Mouse (Mus musculus) stomach, postnatal 0 days (tissue): ENCODE data around the gene Adgrf1. TPM values are rescaled to one million over a fixed set of nuclear protein-coding genes. Genes with fewer than 3 reads are reported as not detected.

Experiments used
- ATAC-seq: fragments of 200-750 bp; cut with Nextera tagmentation; 2 replicates; pipeline ENCODE4 v1.8.0; 2017; ENCODE audit not compliant: low FRiP score, low TSS enrichment
- DNase-seq: peaks from one replicate; pipeline ENCODE4 v3.0.0-alpha.2; 2016; ENCODE audit warnings: low spot score
- H3K27ac ChIP-seq: fragments of 300-500 bp; sonication (generic); replicated peaks from 2 replicates; pipeline ENCODE4 v1.5.1; 2014; ENCODE audit warnings: mild to moderate bottlenecking, control low read depth
- H3K27me3 ChIP-seq: fragments of 300-500 bp; sonication (generic); 2 replicates; pipeline ENCODE4 v1.6.1; 2014; ENCODE audit warnings: low read length; ENCODE audit not compliant: control insufficient read depth, insufficient read depth
- H3K36me3 ChIP-seq: fragments of 300-500 bp; sonication (generic); 2 replicates; pipeline ENCODE4 v1.6.1; 2014; ENCODE audit warnings: low read length, mixed read lengths; ENCODE audit not compliant: control insufficient read depth, insufficient read depth
- H3K4me1 ChIP-seq: fragments of 300-500 bp; sonication (generic); replicated peaks from 2 replicates; pipeline ENCODE4 v1.6.1; 2014; ENCODE audit warnings: antibody characterized with exemption; ENCODE audit not compliant: control insufficient read depth, insufficient read depth
- H3K4me2 ChIP-seq: fragments of 300-500 bp; sonication (generic); replicated peaks from 2 replicates; pipeline ENCODE4 v1.6.1; 2014; ENCODE audit warnings: low read depth, mild to moderate bottlenecking, control low read depth, moderate library complexity
- H3K4me3 ChIP-seq: fragments of 300-500 bp; sonication (generic); 2 replicates; pipeline ENCODE4 v1.5.1; 2014; ENCODE audit warnings: low read depth, low read length, control low read depth
- H3K9ac ChIP-seq: fragments of 300-500 bp; sonication (generic); 2 replicates; pipeline ENCODE4 v1.6.1; 2014; ENCODE audit warnings: mild to moderate bottlenecking, low read length, control low read depth, mixed read lengths
- H3K9me3 ChIP-seq: fragments of 300-500 bp; sonication (generic); 2 replicates; pipeline ENCODE4 v1.6.1; 2016; ENCODE audit warnings: low read length; ENCODE audit not compliant: control insufficient read depth
- CTCF ChIP-seq: IDR thresholded peaks from 2 replicates; pipeline ENCODE4 v1.5.1; 2016; ENCODE audit warnings: antibody characterized with exemption, low read depth, mild to moderate bottlenecking, moderate library complexity
- EP300 ChIP-seq: optimal IDR thresholded peaks from 2 replicates; pipeline ENCODE3; 2016; ENCODE audit warnings: antibody characterized with exemption
- WGBS: fragments of 180-500 bp; shearing (Covaris S2); extraction: QIAGEN DNeasy Blood & Tissue Kit; methylation state at CpG from one replicate; pipeline ENCODE4 v1.1.7; 2014; 5-methylcytosine and 5-hydroxymethylcytosine counted together
- polyA plus RNA-seq: library from polyadenylated mRNA; unstranded; fragments of >200 nt; fragmentation: Nextera tagmentation; extraction: Ambion mirVana; gene quantifications from 2 replicates; pipeline ENCODE4 v1.2.1, GENCODE M21; 2015

The Adgrf1 gene
- polyA plus RNA-seq, 1 experiment from 2014 or later: 0.17 TPM

- 27% methylated on average over 4 of the region's 4 CpGs for WGBS
- Histone ChIP-seq H3K9ac (no peak overlapping the region), H3K27ac (no peak overlapping the region), H3K36me3 (no peaks in the 10 kb centered on the region), H3K4me3 (no peak overlapping the region), H3K27me3 (no peaks in the 10 kb centered on the region), H3K9me3 (no peaks in the 10 kb centered on the region), H3K4me2 (no peak overlapping the region), H3K4me1 (no peaks in the 10 kb centered on the region)
- TF ChIP-seq EP300 (no peak), CTCF (no peak)
- DNase-seq: no peak
- ATAC-seq: no peak
Observed at GRCm38 (mm10) chr17:43374020-43374419, 103.9 kb downstream of the Adgrf1 start.

Other genes with a start within 250 kb of the Adgrf1 start
- gene Adgrf5, start 90.1 kb downstream of the Adgrf1 start, polyA plus RNA-seq: 3.2 and 3.6 TPM in 2 replicates
- 0.04 and 0.34 TPM in 2 replicates for gene Mep1a, start 232.5 kb downstream of the Adgrf1 start, polyA plus RNA-seq